Mouse (Mus musculus) kidney, embryonic 16.5 days (tissue): ENCODE measurements around the gene Mef2d. TPM values are rescaled to one million over a fixed set of nuclear protein-coding genes. Genes with fewer than 3 reads are reported as not detected.

Experiments
- ATAC-seq: fragments of 200-750 bp; cut with Nextera tagmentation; 2 replicates; pipeline ENCODE4 v1.8.0; 2017; ENCODE audit warnings: moderate TSS enrichment; ENCODE audit not compliant: low FRiP score, low TSS enrichment
- H3K27ac ChIP-seq: fragments of 300-500 bp; sonication (generic); 2 replicates; pipeline ENCODE4 v1.5.1; 2014; ENCODE audit warnings: low read length
- H3K27me3 ChIP-seq: fragments of 300-500 bp; sonication (generic); 2 replicates; pipeline ENCODE4 v1.6.1; 2014; ENCODE audit warnings: low read length, control low read depth, mixed read lengths; ENCODE audit not compliant: insufficient read depth
- H3K36me3 ChIP-seq: fragments of 300-500 bp; sonication (generic); 2 replicates; pipeline ENCODE4 v1.6.1; 2014; ENCODE audit warnings: low read length, control low read depth, mixed read lengths; ENCODE audit not compliant: insufficient read depth
- H3K4me1 ChIP-seq: fragments of 300-500 bp; sonication (generic); 2 replicates; pipeline ENCODE4 v1.6.1; 2014; ENCODE audit warnings: low read length, control low read depth, mixed read lengths; ENCODE audit not compliant: insufficient read depth
- H3K4me2 ChIP-seq: fragments of 300-500 bp; sonication (generic); replicated peaks from 2 replicates; pipeline ENCODE4 v1.6.1; 2014; ENCODE audit warnings: low read depth, low read length
- H3K4me3 ChIP-seq: fragments of 300-500 bp; sonication (generic); 2 replicates; pipeline ENCODE4 v1.5.1; 2014; ENCODE audit warnings: mild to moderate bottlenecking, low read length
- H3K9ac ChIP-seq: fragments of 300-500 bp; sonication (generic); replicated peaks from 2 replicates; pipeline ENCODE4 v1.6.1; 2014; ENCODE audit warnings: low read length
- H3K9me3 ChIP-seq: fragments of 300-500 bp; sonication (generic); 2 replicates; pipeline ENCODE4 v1.6.1; 2016; ENCODE audit warnings: low read length, control low read depth
- WGBS: fragments of 180-500 bp; shearing (Covaris S2); extraction: QIAGEN DNeasy Blood & Tissue Kit; methylation state at CpG from one replicate; pipeline ENCODE4 v1.1.7; 2014; 5-methylcytosine and 5-hydroxymethylcytosine counted together
- polyA plus RNA-seq: library from polyadenylated mRNA; unstranded; fragments of >200 nt; fragmentation: Nextera tagmentation; extraction: Ambion mirVana; gene quantifications from 2 replicates; pipeline ENCODE4 v1.2.1, GENCODE M21; 2015

Mef2d gene
- polyA plus RNA-seq, 1 experiment from 2014 or later, result 16.9 TPM

- ATAC-seq, result no peak
- 9% methylated on average over 2 of the region's 2 CpGs for WGBS
These were observed 68.7 kb downstream of the Mef2d start for GRCm38 (mm10) chr3:88210918-88211317.

DNA sequence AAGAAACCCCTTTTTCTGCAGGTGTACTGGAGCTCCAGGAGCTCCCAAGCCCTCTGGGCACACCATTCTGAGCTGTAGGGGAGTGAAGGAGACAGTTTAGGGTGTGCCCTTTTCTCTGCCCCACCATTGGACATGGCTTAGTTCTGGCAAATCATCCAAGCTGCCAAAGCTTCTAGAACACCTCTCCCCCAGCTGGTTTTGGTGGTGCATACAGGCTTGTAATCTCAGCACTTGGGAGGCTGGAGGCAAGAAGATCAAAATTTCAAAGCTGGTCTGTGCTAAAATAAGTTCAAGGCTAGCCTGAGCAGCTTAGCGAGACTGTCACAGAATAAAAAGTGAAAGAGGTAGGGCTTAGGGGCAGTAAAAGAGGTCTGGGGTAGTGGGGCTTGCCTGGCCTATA, 70.2 kb downstream of the Mef2d start:
- Histone ChIP-seq H3K4me3 (no peak overlapping the region), H3K36me3 (no peaks in the 10 kb centered on the region), H3K27me3 (peaks cover 99% of the 10 kb centered on the region), H3K27ac (no peak overlapping the region), H3K4me1 (peaks cover 16% of the 10 kb centered on the region), H3K4me2 (no peak overlapping the region), H3K9ac (no peak overlapping the region), H3K9me3 (no peaks in the 10 kb centered on the region; the same call in 1 of the 2 replicates)
- no peak for ATAC-seq
- 3% methylated on average over 1 of the region's 1 CpGs for WGBS

More at GRCm38 (mm10) chr3:88210918-88211317, 68.7 kb downstream of the Mef2d start:
- Histone ChIP-seq H3K9me3 (no peaks in the 10 kb centered on the region; the same call in 1 of the 2 replicates), H3K4me2 (no peak overlapping the region), H3K36me3 (no peaks in the 10 kb centered on the region), H3K4me3 (no peak overlapping the region), H3K27me3 (peaks cover 99% of the 10 kb centered on the region), H3K27ac (no peak overlapping the region), H3K4me1 (peaks cover 16% of the 10 kb centered on the region), H3K9ac (no peak overlapping the region)

DNA sequence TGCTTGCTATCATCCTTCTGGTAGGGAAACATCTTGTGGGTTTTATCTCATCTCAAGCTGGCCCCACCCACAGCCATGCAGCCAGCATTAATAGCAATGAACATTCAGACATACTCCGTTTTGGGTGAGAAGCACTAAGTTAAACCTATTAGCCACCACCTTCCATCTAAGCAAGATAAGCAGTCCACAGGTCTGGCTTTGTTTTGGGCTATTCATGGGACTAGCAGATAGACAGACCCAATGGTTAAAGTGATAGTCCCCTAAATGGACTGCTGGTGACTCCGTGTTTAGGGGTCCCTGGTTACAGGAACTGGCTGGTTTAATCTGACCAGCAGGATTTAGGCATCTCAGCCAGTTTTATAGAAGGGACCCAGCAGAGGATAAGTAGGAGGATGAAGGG, 70.8 kb downstream of the Mef2d start:
- Histone ChIP-seq H3K36me3 (no peaks in the 10 kb centered on the region), H3K4me2 (no peak overlapping the region), H3K4me1 (peaks cover 16% of the 10 kb centered on the region), H3K4me3 (no peak overlapping the region), H3K27ac (no peak overlapping the region), H3K9ac (no peak overlapping the region), H3K27me3 (peaks cover 99% of the 10 kb centered on the region), H3K9me3 (no peaks in the 10 kb centered on the region; the same call in 1 of the 2 replicates)
- ATAC-seq, result no peak
- WGBS, result 3% methylated on average over 2 of the region's 2 CpGs

- Histone ChIP-seq H3K27me3 (peaks cover 97% of the 10 kb centered on the region), H3K36me3 (no peaks in the 10 kb centered on the region), H3K4me3 (peak overlapping the region; percentile 36), H3K9me3 (no peaks in the 10 kb centered on the region; the same call in 1 of the 2 replicates), H3K9ac (no peak overlapping the region), H3K4me1 (peaks cover 16% of the 10 kb centered on the region), H3K27ac (no peak overlapping the region), H3K4me2 (0 out of 2 replicates have a peak overlapping the region, but pooled peaks have one; percentile 40)
- under 1% methylated on average over 42 of the region's 42 CpGs for WGBS
- no peak for ATAC-seq
These were observed 72.2 kb downstream of the Mef2d start for GRCm38 (mm10) chr3:88214197-88214938.

DNA sequence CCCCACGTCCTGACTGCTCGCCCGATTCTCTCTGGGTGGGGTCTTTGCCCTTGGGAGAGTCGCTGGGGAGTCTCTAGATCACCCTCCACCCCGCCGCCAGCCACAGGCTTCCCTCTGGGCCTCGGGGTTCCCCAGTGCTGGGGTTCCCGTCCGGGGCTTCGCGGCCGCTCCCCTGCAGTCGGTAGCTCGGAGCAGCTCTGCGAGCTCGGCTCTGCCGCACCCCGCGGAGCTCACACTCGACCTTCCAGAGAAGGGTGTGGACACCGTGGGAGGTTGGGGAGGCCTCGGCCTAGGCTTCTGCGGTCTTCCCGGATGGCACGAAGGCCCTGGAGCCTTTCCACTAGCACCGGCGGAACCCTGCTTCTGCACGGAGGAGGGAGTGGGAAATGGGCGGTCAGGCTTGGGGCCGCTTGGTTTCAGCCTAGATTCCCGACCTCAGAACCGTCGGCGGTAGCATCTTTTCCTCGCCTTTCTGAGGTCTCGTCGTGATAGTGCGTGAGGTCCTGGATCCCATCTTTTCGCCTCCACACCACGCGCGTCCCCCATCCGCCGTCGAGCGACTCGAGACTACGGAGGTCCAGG, 72.9 kb downstream of the Mef2d start:
- ATAC-seq, result no peak
- no peak overlapping the region for H3K27ac ChIP-seq
- peak overlapping the region; percentile 36 for H3K4me3 ChIP-seq
- WGBS, result under 1% methylated on average over 48 of the region's 48 CpGs
- no peak overlapping the region for H3K9ac ChIP-seq
- H3K4me1 ChIP-seq, result peaks cover 16% of the 10 kb centered on the region
- H3K9me3 ChIP-seq, result no peaks in the 10 kb centered on the region; the same call in 1 of the 2 replicates
- H3K27me3 ChIP-seq, result peaks cover 97% of the 10 kb centered on the region
- H3K36me3 ChIP-seq, result no peaks in the 10 kb centered on the region
- H3K4me2 ChIP-seq, result peak overlapping the region; percentile 40

GRCm38 (mm10) chr3:88215553-88216004, 73.4 kb downstream of the Mef2d start:
- under 1% methylated on average over 22 of the region's 23 CpGs for WGBS
- Histone ChIP-seq H3K4me3 (peak overlapping the region; percentile 36), H3K9me3 (no peaks in the 10 kb centered on the region; the same call in 1 of the 2 replicates), H3K4me1 (peaks cover 16% of the 10 kb centered on the region), H3K27ac (no peak overlapping the region), H3K4me2 (peak overlapping the region; percentile 40), H3K9ac (no peak overlapping the region), H3K36me3 (no peaks in the 10 kb centered on the region), H3K27me3 (peaks cover 97% of the 10 kb centered on the region)
- ATAC-seq, result no peak

GRCm38 (mm10) chr3:88216116-88216515, 73.9 kb downstream of the Mef2d start:
- H3K36me3 ChIP-seq, result no peaks in the 10 kb centered on the region
- H3K4me3 ChIP-seq, result no peak overlapping the region
- no peak overlapping the region for H3K9ac ChIP-seq
- WGBS, result 7% methylated on average over 6 of the region's 6 CpGs
- H3K9me3 ChIP-seq, result no peaks in the 10 kb centered on the region; the same call in 1 of the 2 replicates
- H3K4me2 ChIP-seq, result no peak overlapping the region
- peaks cover 97% of the 10 kb centered on the region for H3K27me3 ChIP-seq
- H3K27ac ChIP-seq, result no peak overlapping the region
- ATAC-seq, result no peak
- peaks cover 16% of the 10 kb centered on the region for H3K4me1 ChIP-seq

GRCm38 (mm10) chr3:88216534-88217326, 74.6 kb downstream of the Mef2d start:
- Histone ChIP-seq H3K4me1 (peaks cover 16% of the 10 kb centered on the region), H3K27ac (no peak overlapping the region), H3K36me3 (no peaks in the 10 kb centered on the region), H3K9ac (no peak overlapping the region), H3K27me3 (peaks cover 96% of the 10 kb centered on the region), H3K9me3 (no peaks in the 10 kb centered on the region; the same call in 1 of the 2 replicates), H3K4me3 (no peak overlapping the region), H3K4me2 (no peak overlapping the region)
- 7% methylated on average over 7 of the region's 7 CpGs for WGBS
- ATAC-seq, result no peak; the same call in 1 of the 2 replicates

DNA sequence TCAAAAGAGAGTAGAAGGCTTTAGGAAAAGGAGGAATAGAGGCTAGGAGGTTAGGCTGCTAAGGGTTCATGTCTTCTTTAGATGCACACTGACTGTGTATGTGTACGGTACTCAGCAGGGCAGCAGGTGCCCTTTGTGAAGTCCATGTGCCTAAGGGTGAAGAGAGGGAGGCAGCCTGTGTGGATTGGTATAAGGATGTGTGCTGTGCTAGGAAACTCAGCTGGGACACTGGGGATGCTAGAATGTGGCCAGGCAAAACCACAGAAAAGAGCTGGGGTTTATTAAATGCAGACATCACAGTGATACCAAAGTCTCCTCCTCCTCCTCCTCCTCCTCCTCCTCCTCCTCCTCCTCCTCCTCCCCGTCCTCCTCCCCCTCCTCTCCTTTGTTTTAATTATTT, 75.5 kb downstream of the Mef2d start:
- Histone ChIP-seq H3K4me3 (no peak overlapping the region), H3K27me3 (peaks cover 88% of the 10 kb centered on the region), H3K9me3 (no peaks in the 10 kb centered on the region; the same call in 1 of the 2 replicates), H3K4me1 (peaks cover 16% of the 10 kb centered on the region), H3K27ac (no peak overlapping the region), H3K36me3 (no peaks in the 10 kb centered on the region), H3K4me2 (no peak overlapping the region), H3K9ac (no peak overlapping the region)
- WGBS, result 19% methylated on average over 2 of the region's 2 CpGs
- ATAC-seq, result no peak
